Mouse (Mus musculus) macrophage (primary cell): Measurements from ENCODE around the gene Ptpdc1. TPM values are rescaled to one million over a fixed set of nuclear protein-coding genes. Genes with fewer than 3 reads are reported as not detected.
A peak's percentile ranks its signal among the peaks of the same experiment; 100 is the strongest.

Experiments
- H3K27ac ChIP-seq: fragments of 350-480 bp; formaldehyde crosslinking; 2 replicates; pipeline ENCODE4 v1.9.0; 2021
- H3K36me3 ChIP-seq: fragments of 350-480 bp; formaldehyde crosslinking; 2 replicates; pipeline ENCODE4 v1.9.0; 2021; ENCODE audit errors: inconsistent target
- H3K4me3 ChIP-seq: fragments of 350-480 bp; formaldehyde crosslinking; 2 replicates; pipeline ENCODE4 v1.9.0; 2021; ENCODE audit errors: inconsistent target
- H3K79me2 ChIP-seq: fragments of 350-480 bp; formaldehyde crosslinking; 2 replicates; pipeline ENCODE4 v1.9.0; 2021; ENCODE audit errors: inconsistent target
- WGBS: methylation state at CpG from one replicate; pipeline ENCODE4 v1.1.7; 2026; ENCODE audit warnings: inconsistent platforms; ENCODE audit not compliant: missing documents; 5-methylcytosine and 5-hydroxymethylcytosine counted together
- polyA plus RNA-seq: library from polyadenylated mRNA; stranded (reverse); fragments of 250-400 nt; gene quantifications from 3 replicates; pipeline ENCODE4 v1.2.4, GENCODE M21; 2018; ENCODE audit warnings: inconsistent platforms

Ptpdc1 gene
- polyA plus RNA-seq, 1 experiment from 2014 or later, result 0.57 TPM

- H3K36me3 ChIP-seq, result no peaks in the 10 kb centered on the region
- no peak overlapping the region for H3K27ac ChIP-seq
- H3K79me2 ChIP-seq, result peaks cover 14% of the 10 kb centered on the region; the same call in 1 of the 2 replicates
- H3K4me3 ChIP-seq, result no peak overlapping the region
- WGBS, result 9% methylated on average over 1 of the region's 1 CpGs
Measured at GRCm38 (mm10) chr13:48555976-48556375, 69.5 kb downstream of the Ptpdc1 start.

GRCm38 (mm10) chr13:48554552-48554951 lies 70.9 kb downstream of the Ptpdc1 start:
- H3K27ac ChIP-seq, result no peak overlapping the region
- peaks cover 20% of the 10 kb centered on the region; the same call in 1 of the 2 replicates for H3K79me2 ChIP-seq
- WGBS, result 90% methylated on average over 1 of the region's 1 CpGs
- H3K36me3 ChIP-seq, result no peaks in the 10 kb centered on the region
- H3K4me3 ChIP-seq, result no peak overlapping the region

GRCm38 (mm10) chr13:48553511-48553910 lies 72.0 kb downstream of the Ptpdc1 start:
- Histone ChIP-seq H3K79me2 (peaks cover 26% of the 10 kb centered on the region; the same call in 1 of the 2 replicates), H3K4me3 (no peak overlapping the region), H3K27ac (no peak overlapping the region), H3K36me3 (no peaks in the 10 kb centered on the region)
- WGBS, result 96% methylated on average over 5 of the region's 5 CpGs

- Histone ChIP-seq H3K27ac (peak overlapping the region; percentile 87), H3K79me2 (peaks cover 26% of the 10 kb centered on the region; the same call in 1 of the 2 replicates), H3K36me3 (no peaks in the 10 kb centered on the region), H3K4me3 (peak overlapping the region; percentile 25; the same call in 1 of the 2 replicates)
- WGBS, result 18% methylated on average over 21 of the region's 21 CpGs
Measured at GRCm38 (mm10) chr13:48552181-48553090, 73.0 kb downstream of the Ptpdc1 start.

- Histone ChIP-seq H3K36me3 (no peaks in the 10 kb centered on the region), H3K27ac (peak overlapping the region; percentile 35), H3K79me2 (peaks cover 48% of the 10 kb centered on the region), H3K4me3 (no peak overlapping the region)
- WGBS, result 64% methylated on average over 5 of the region's 5 CpGs
Measured at GRCm38 (mm10) chr13:48548296-48548695, 77.2 kb downstream of the Ptpdc1 start.

- H3K36me3 ChIP-seq, result no peaks in the 10 kb centered on the region
- WGBS, result 97% methylated on average over 6 of the region's 6 CpGs
- H3K4me3 ChIP-seq, result no peak overlapping the region
- peak overlapping the region; percentile 35 for H3K27ac ChIP-seq
- peaks cover 55% of the 10 kb centered on the region for H3K79me2 ChIP-seq
Measured at GRCm38 (mm10) chr13:48547623-48548022, 77.8 kb downstream of the Ptpdc1 start.

- H3K27ac ChIP-seq, result peak overlapping the region; percentile 47
- peak overlapping the region; percentile 20; the same call in 1 of the 2 replicates for H3K4me3 ChIP-seq
- peaks cover 58% of the 10 kb centered on the region for H3K79me2 ChIP-seq
- no peaks in the 10 kb centered on the region for H3K36me3 ChIP-seq
- WGBS, result 1% methylated on average over 71 of the region's 72 CpGs
Measured at GRCm38 (mm10) chr13:48546330-48546917, 79.0 kb downstream of the Ptpdc1 start.

GRCm38 (mm10) chr13:48545476-48546281 lies 79.8 kb downstream of the Ptpdc1 start:
- WGBS, result under 1% methylated on average over 43 of the region's 72 CpGs
- Histone ChIP-seq H3K36me3 (no peaks in the 10 kb centered on the region), H3K4me3 (peak overlapping the region; percentile 84), H3K27ac (peak overlapping the region; percentile 78), H3K79me2 (peaks cover 59% of the 10 kb centered on the region)

GRCm38 (mm10) chr13:48544867-48545266 lies 80.6 kb downstream of the Ptpdc1 start:
- peak overlapping the region; percentile 84 for H3K4me3 ChIP-seq
- H3K36me3 ChIP-seq, result no peaks in the 10 kb centered on the region
- 32% methylated on average over 4 of the region's 4 CpGs for WGBS
- peaks cover 66% of the 10 kb centered on the region for H3K79me2 ChIP-seq
- H3K27ac ChIP-seq, result peak overlapping the region; percentile 78

- H3K4me3 ChIP-seq, result peak overlapping the region; percentile 84
- H3K79me2 ChIP-seq, result peaks cover 66% of the 10 kb centered on the region
- no peak overlapping the region for H3K27ac ChIP-seq
- no peaks in the 10 kb centered on the region for H3K36me3 ChIP-seq
Measured at GRCm38 (mm10) chr13:48544391-48544790, 81.1 kb downstream of the Ptpdc1 start.

GRCm38 (mm10) chr13:48540488-48540887 lies 85.0 kb downstream of the Ptpdc1 start:
- 0% methylated on average over 1 of the region's 1 CpGs for WGBS
- Histone ChIP-seq H3K27ac (no peak overlapping the region), H3K79me2 (peaks cover 100% of the 10 kb centered on the region), H3K4me3 (no peak overlapping the region), H3K36me3 (peaks cover 20% of the 10 kb centered on the region)

- Histone ChIP-seq H3K4me3 (no peak overlapping the region), H3K79me2 (peaks cover 38% of the 10 kb centered on the region), H3K36me3 (peaks cover 31% of the 10 kb centered on the region), H3K27ac (no peak overlapping the region)
- 94% methylated on average over 5 of the region's 5 CpGs for WGBS
Measured at GRCm38 (mm10) chr13:48533441-48533840, 92.0 kb downstream of the Ptpdc1 start.

- Histone ChIP-seq H3K4me3 (no peak overlapping the region), H3K79me2 (peaks cover 18% of the 10 kb centered on the region), H3K36me3 (peaks cover 19% of the 10 kb centered on the region), H3K27ac (no peak overlapping the region)
- WGBS, result 85% methylated on average over 2 of the region's 2 CpGs
Measured at GRCm38 (mm10) chr13:48531448-48531847, 94.0 kb downstream of the Ptpdc1 start.

- 78% methylated on average over 2 of the region's 2 CpGs for WGBS
- no peak overlapping the region for H3K4me3 ChIP-seq
- H3K27ac ChIP-seq, result no peak overlapping the region
Measured at GRCm38 (mm10) chr13:48530685-48531084, 94.8 kb downstream of the Ptpdc1 start.

More at GRCm38 (mm10) chr13:48530685-48531084, 94.8 kb downstream of the Ptpdc1 start:
- Histone ChIP-seq H3K79me2 (peaks cover 11% of the 10 kb centered on the region), H3K36me3 (0 out of 2 replicates have a peak, but pooled peaks cover 13% of the 10 kb centered on the region)
